Mouse (Mus musculus) brain, embryonic 14.5 days (tissue): ENCODE results near the gene Lcat.

Experiments used
- CTCF ChIP-seq: fragments of 200-500 bp; IDR thresholded peaks from 2 replicates; pipeline ENCODE4 v1.5.1; 2012; ENCODE audit warnings: inconsistent platforms, mild to moderate bottlenecking, moderate library complexity, borderline replicate concordance; ENCODE audit not compliant: insufficient read depth, insufficient read length; ENCODE audit errors: extremely low read depth
- POLR2A ChIP-seq: fragments of 200-500 bp; IDR thresholded peaks from 2 replicates; pipeline ENCODE4 v1.6.1; 2012; ENCODE audit warnings: mild to moderate bottlenecking, inconsistent platforms, borderline replicate concordance; ENCODE audit not compliant: poor library complexity, insufficient read depth, insufficient read length, severe bottlenecking; ENCODE audit errors: extremely low read depth

- TF ChIP-seq CTCF (no peak), POLR2A (no peak)
Measured at GRCm38 (mm10) chr8:105942026-105942425, 1.2 kb downstream of the Lcat start.
